Mouse (Mus musculus): ENCODE measurements around the gene Mien1.

- TF ChIP-seq CTCF (IDR thresholded peaks at IDR 0.05; ENCODE audit: control insufficient read depth, insufficient read depth, low read length) (no peak), POLR2A (IDR thresholded peaks at IDR 0.05; ENCODE audit: borderline replicate concordance, control insufficient read depth, low read depth, low read length) (no peak)
Observed at GRCm38 (mm10) chr11:98470795-98471194, 32.0 kb upstream of the Mien1 start.

Measured in bone marrow, adult 2 months (tissue).